Mouse (Mus musculus) testis, postnatal 10 days (tissue): Measurements from ENCODE around the gene Higd1a.

Experiments used
- DNase-seq: peaks from one replicate; pipeline ENCODE4 v3.0.0; 2021; ENCODE audit warnings: low spot score

Higd1a gene

DNA sequence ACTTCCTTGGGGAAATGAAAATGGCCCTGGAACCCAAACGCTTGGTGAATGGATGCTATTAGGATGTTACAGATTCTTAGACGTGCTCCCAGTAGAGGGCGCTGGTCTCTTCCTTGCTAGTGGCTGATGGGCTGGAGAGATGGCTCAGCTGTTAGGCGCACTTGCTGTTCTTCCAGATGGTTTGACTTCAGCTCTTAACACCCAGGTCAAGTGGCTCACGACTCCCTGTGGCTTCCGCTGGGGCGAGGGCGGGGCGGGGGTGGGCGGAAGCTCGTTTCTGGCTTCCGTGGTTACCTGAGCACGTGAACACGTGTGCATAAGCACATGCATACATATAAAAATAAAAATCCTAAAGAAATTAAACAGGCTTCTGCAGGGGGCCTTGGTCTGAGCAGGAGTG lies 22.7 kb upstream of the Higd1a start:
- peak; percentile 90 for DNase-seq

GRCm38 (mm10) chr9:121877052-121877740 lies 19.0 kb upstream of the Higd1a start:
- peak; percentile 60 for DNase-seq

DNA sequence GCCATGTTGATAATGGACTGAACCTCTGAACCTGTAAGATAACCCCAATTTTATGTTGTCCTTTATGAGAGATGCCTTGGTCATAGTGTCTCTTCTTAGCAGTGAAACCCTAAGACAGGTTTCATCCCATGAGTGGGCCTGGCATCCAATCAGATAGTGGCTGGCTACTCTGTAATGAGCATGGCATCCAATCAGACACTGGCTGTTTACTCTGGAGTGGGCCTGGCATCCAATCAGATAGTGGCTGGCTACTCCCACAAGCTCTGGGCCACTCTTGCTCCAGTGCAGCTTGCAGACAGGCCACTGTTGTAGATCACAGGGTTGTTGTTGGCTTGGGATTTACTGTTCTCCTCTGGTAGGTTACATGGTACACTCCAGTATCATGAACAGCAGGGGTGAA lies 15.4 kb upstream of the Higd1a start:
- DNase-seq, result peak; percentile 34

- peak; percentile 18 for DNase-seq
These were observed 14.0 kb upstream of the Higd1a start for GRCm38 (mm10) chr9:121872062-121872683.

DNA sequence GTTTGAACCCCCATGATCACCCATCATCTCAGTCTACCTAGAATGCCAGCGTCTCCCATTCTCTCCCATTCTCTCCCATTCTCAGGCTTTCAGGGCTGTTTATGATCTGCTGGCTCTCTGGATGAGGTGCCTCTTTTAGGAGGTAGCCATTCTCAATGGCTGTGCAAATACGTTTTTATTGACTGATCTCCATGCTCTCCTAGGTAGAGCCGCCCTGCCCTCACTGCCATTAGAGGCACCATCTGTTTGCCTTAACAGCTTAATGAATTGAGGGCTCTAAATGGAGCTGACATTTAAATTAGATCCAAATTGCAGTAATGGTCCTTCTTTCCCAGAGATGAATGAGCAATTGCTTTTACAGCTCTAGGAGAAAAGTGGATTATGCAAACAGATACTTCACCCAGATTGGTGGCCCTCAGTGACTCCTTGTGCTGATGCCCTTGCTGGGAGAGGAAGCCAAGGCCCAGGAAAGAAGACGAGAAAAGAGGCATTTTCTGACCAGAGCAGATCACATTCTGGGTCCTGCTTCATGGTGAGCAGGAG lies 11.9 kb upstream of the Higd1a start:
- DNase-seq, result no peak

DNA sequence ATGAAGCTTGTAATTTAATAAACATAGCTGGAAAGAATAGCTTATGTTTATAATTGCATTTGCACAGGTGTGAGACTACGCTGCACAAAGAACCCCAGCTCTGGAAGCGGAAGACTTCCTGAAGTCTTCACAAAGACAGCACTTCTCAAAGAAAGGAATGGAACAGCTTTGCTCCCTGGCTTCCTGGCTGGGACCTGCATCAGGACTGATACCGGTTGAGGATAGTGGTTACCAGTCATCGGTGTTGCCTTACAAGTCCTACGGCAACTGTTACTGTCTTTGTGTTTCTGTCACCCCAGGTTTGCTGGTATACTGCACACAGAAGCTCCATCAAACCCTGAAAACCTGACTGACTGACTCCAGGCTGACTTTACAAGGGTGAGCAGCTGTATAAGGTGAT lies 11.3 kb upstream of the Higd1a start:
- DNase-seq, result peak; percentile 25

GRCm38 (mm10) chr9:121868236-121868635 lies 10.1 kb upstream of the Higd1a start:
- peak; percentile 18 for DNase-seq

GRCm38 (mm10) chr9:121867632-121868031 lies 9.5 kb upstream of the Higd1a start:
- DNase-seq, result peak; percentile 32

GRCm38 (mm10) chr9:121865425-121866008 lies 7.4 kb upstream of the Higd1a start:
- DNase-seq, result peak; percentile 13

- DNase-seq, result no peak
These were observed 6.7 kb upstream of the Higd1a start for GRCm38 (mm10) chr9:121864837-121865236.

DNA sequence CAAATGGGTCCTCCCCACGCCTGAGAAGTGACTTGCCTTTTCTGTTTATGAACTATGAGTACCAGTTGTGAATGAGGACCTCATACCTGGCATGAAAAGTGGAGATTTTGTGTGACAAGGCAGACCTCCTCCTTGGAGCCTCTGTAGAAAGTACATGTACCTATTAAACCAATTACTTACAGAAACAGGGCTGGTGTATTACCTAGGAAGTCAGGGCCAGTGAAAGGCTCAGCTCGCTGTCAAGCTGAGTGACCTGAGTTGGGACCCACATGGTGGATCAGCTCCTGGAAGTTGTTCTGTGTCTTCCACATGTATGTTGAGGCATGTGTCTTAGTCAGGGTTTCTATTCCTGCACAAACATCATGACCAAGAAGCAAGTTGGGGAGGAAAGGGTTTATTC lies 2.8 kb upstream of the Higd1a start:
- peak; percentile 20 for DNase-seq

- DNase-seq, result peak; percentile 4
These were observed 1.2 kb upstream of the Higd1a start for GRCm38 (mm10) chr9:121859345-121859744.

- peak; percentile 99 for DNase-seq
These were observed 549 bp downstream of the Higd1a start for GRCm38 (mm10) chr9:121857474-121858152.

GRCm38 (mm10) chr9:121856649-121857416 lies 1.3 kb downstream of the Higd1a start:
- DNase-seq, result peak; percentile 70

DNA sequence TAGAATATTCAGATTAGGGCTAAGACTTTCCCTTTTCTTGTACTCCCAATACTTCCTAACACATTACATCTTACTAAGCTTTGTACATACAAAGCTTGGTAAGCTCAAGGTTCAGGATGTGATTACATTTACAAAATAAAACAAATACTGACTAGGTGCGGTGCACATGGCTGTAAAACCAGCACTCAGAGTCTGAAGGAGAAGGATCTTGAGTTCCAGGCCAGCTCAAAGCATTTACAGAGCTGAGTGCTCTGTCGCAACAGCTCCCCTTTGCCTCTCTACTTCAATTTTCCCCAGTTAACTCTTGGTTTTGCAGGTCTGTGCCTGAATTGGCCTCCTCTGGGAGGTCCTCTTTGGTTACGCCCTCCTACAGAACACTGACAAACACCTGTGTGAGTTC lies 3.9 kb downstream of the Higd1a start:
- no peak for DNase-seq

GRCm38 (mm10) chr9:121847842-121848241 lies 10.3 kb downstream of the Higd1a start:
- no peak for DNase-seq

DNA sequence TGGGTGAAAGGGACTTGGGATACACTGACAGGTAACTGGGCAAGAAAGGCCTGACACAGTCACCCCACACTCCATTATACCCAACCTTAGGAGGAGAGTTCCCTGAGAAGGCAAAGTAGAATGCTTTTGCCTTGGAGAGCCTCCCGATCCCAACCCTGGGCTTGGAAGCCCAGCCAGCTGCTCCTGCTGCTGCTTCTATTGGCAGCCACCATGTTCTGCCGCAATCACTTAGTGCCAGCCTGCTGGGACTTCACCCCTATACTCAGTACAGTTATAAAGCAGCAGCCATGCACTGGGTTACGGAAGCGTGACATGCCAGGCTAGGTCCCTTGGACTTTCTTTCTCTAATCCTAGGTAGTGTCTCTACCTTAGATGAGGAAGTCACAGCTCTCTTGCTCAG lies 11.0 kb downstream of the Higd1a start:
- DNase-seq, result no peak

DNA sequence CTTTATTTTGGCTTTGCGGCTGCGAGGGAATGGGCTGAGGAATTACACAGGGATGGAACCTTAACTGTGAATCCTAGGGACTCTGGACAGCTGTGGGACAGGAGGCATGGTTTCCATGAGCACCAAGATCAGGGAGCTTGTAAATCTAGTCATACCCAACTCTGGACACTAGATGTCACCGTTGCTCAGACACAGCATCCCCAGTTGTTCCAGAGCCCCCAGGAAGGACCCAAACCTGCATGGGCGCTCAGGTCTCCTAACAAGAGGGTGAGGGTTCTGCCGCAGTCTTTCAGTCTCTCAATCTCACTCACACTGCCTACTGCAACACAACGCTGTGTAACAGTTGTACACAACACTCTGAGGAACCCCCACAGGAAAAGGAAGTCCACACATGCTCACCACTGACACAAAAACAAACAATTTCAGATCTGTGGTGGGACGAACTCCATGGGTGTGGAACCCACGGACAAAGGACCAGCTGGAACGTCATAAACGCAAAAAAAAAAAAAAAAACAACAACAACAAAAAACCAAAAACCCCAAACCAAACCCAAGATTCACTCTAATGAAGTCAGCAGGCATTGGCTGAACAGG lies 11.5 kb downstream of the Higd1a start:
- no peak for DNase-seq

- DNase-seq, result no peak
These were observed 15.2 kb downstream of the Higd1a start for GRCm38 (mm10) chr9:121842914-121843313.

- no peak for DNase-seq
These were observed 18.6 kb downstream of the Higd1a start for GRCm38 (mm10) chr9:121839622-121839965.

GRCm38 (mm10) chr9:121838829-121839621 lies 19.1 kb downstream of the Higd1a start, which contains the start of gene Ccdc13:
Gene Ccdc13, minus strand, starts transcription at chr9:121839461.
- peak; percentile 92 for DNase-seq
